Mouse (Mus musculus) limb, embryonic 11.5 days (tissue): ENCODE measurements around the gene Elmo1. TPM values are rescaled to one million over a fixed set of nuclear protein-coding genes. Genes with fewer than 3 reads are reported as not detected.

Source experiments
- ATAC-seq: fragments of 200-750 bp; cut with Nextera tagmentation; 2 replicates; pipeline ENCODE4 v1.8.0; 2017; ENCODE audit warnings: low read depth; ENCODE audit not compliant: insufficient number of reproducible peaks, low FRiP score, low TSS enrichment
- DNase-seq: peaks from one replicate; pipeline ENCODE4 v3.0.0-alpha.2; 2015; ENCODE audit warnings: low spot score
- H3K27ac ChIP-seq: fragments of 300-500 bp; sonication (generic); replicated peaks from 2 replicates; pipeline ENCODE4 v1.5.1; 2014; ENCODE audit warnings: low read depth, mild to moderate bottlenecking, low read length
- H3K27me3 ChIP-seq: fragments of 300-500 bp; sonication (generic); 2 replicates; pipeline ENCODE4 v1.6.1; 2014; ENCODE audit warnings: mild to moderate bottlenecking, low read length, mixed read lengths; ENCODE audit not compliant: control insufficient read depth, insufficient read depth
- H3K36me3 ChIP-seq: fragments of 300-500 bp; sonication (generic); 2 replicates; pipeline ENCODE4 v1.6.1; 2014; ENCODE audit warnings: mild to moderate bottlenecking, low read length, moderate library complexity, mixed read lengths; ENCODE audit not compliant: control insufficient read depth, insufficient read depth
- H3K4me1 ChIP-seq: fragments of 300-500 bp; sonication (generic); 2 replicates; pipeline ENCODE4 v1.6.1; 2014; ENCODE audit warnings: low read length, mixed read lengths; ENCODE audit not compliant: control insufficient read depth, insufficient read depth
- H3K4me2 ChIP-seq: fragments of 300-500 bp; sonication (generic); 2 replicates; pipeline ENCODE4 v1.6.1; 2014; ENCODE audit warnings: low read depth, mild to moderate bottlenecking, moderate library complexity; ENCODE audit not compliant: severe bottlenecking
- H3K4me3 ChIP-seq: fragments of 300-500 bp; sonication (generic); 2 replicates; pipeline ENCODE4 v1.5.1; 2014; ENCODE audit warnings: low read depth, low read length
- H3K9ac ChIP-seq: fragments of 300-500 bp; sonication (generic); 2 replicates; pipeline ENCODE4 v1.6.1; 2014; ENCODE audit warnings: mild to moderate bottlenecking, low read length
- H3K9me3 ChIP-seq: fragments of 300-500 bp; sonication (generic); 2 replicates; pipeline ENCODE4 v1.6.1; 2016; ENCODE audit warnings: low read length; ENCODE audit not compliant: control insufficient read depth
- WGBS: fragments of 180-500 bp; shearing (Covaris S2); extraction: QIAGEN DNeasy Blood & Tissue Kit; methylation state at CpG from one replicate; pipeline ENCODE4 v1.1.7; 2014; 5-methylcytosine and 5-hydroxymethylcytosine counted together
- polyA plus RNA-seq: library from polyadenylated mRNA; unstranded; fragments of >200 nt; fragmentation: Nextera tagmentation; extraction: Ambion mirVana; gene quantifications from 2 replicates; pipeline ENCODE4 v1.2.1, GENCODE M21; 2014

Elmo1 gene
- polyA plus RNA-seq, 1 experiment from 2014 or later, result 9.6 TPM

GRCm38 (mm10) chr13:20098594-20098965, 8.2 kb downstream of the Elmo1 start:
- Histone ChIP-seq H3K27ac (no peak overlapping the region), H3K9ac (no peak overlapping the region), H3K9me3 (no peaks in the 10 kb centered on the region), H3K36me3 (no peaks in the 10 kb centered on the region), H3K27me3 (no peaks in the 10 kb centered on the region), H3K4me2 (no peak overlapping the region), H3K4me3 (no peak overlapping the region), H3K4me1 (no peaks in the 10 kb centered on the region)
- ATAC-seq (no peak), DNase-seq (no peak)
- WGBS, result 91% methylated on average over 3 of the region's 3 CpGs

- no peaks in the 10 kb centered on the region for H3K27me3 ChIP-seq
- WGBS, result 17% methylated on average over 4 of the region's 4 CpGs
- no peak overlapping the region for H3K4me2 ChIP-seq
- no peaks in the 10 kb centered on the region for H3K36me3 ChIP-seq
- no peak overlapping the region for H3K4me3 ChIP-seq
- ATAC-seq, result no peak
- H3K4me1 ChIP-seq, result no peaks in the 10 kb centered on the region
- no peak overlapping the region for H3K9ac ChIP-seq
- H3K27ac ChIP-seq, result no peak overlapping the region
- no peak for DNase-seq
- H3K9me3 ChIP-seq, result no peaks in the 10 kb centered on the region
Measured at GRCm38 (mm10) chr13:20099546-20099945, 9.2 kb downstream of the Elmo1 start.

GRCm38 (mm10) chr13:20100357-20100756, 10.0 kb downstream of the Elmo1 start:
- H3K4me2 ChIP-seq, result no peak overlapping the region
- WGBS, result 72% methylated on average over 3 of the region's 3 CpGs
- DNase-seq, result no peak

GRCm38 (mm10) chr13:20101691-20102090, 11.3 kb downstream of the Elmo1 start:
- no peak for ATAC-seq
- 56% methylated on average over 5 of the region's 5 CpGs for whole genome bisulfite sequencing
- no peaks in the 10 kb centered on the region for H3K27me3 ChIP-seq

More at GRCm38 (mm10) chr13:20100357-20100756, 10.0 kb downstream of the Elmo1 start:
- H3K9ac ChIP-seq, result no peak overlapping the region
- no peaks in the 10 kb centered on the region for H3K36me3 ChIP-seq
- ATAC-seq, result no peak
- H3K4me3 ChIP-seq, result no peak overlapping the region
- no peaks in the 10 kb centered on the region for H3K4me1 ChIP-seq
- no peaks in the 10 kb centered on the region for H3K27me3 ChIP-seq
- H3K9me3 ChIP-seq, result no peaks in the 10 kb centered on the region
- H3K27ac ChIP-seq, result no peak overlapping the region

GRCm38 (mm10) chr13:20104791-20105190, 14.4 kb downstream of the Elmo1 start:
- H3K27me3 ChIP-seq, result no peaks in the 10 kb centered on the region
- no peak overlapping the region for H3K4me2 ChIP-seq
- ATAC-seq (no peak), DNase-seq (no peak)
- H3K9ac ChIP-seq, result no peak overlapping the region
- no peaks in the 10 kb centered on the region for H3K9me3 ChIP-seq
- H3K4me1 ChIP-seq, result no peaks in the 10 kb centered on the region
- H3K27ac ChIP-seq, result no peak overlapping the region
- H3K36me3 ChIP-seq, result no peaks in the 10 kb centered on the region
- WGBS, result 67% methylated on average over 2 of the region's 2 CpGs
- H3K4me3 ChIP-seq, result no peak overlapping the region

More at GRCm38 (mm10) chr13:20101691-20102090, 11.3 kb downstream of the Elmo1 start:
- H3K4me3 ChIP-seq, result no peak overlapping the region
- H3K27ac ChIP-seq, result no peak overlapping the region
- H3K4me2 ChIP-seq, result no peak overlapping the region
- no peaks in the 10 kb centered on the region for H3K36me3 ChIP-seq
- DNase-seq, result no peak
- no peaks in the 10 kb centered on the region for H3K4me1 ChIP-seq
- H3K9me3 ChIP-seq, result no peaks in the 10 kb centered on the region
- no peak overlapping the region for H3K9ac ChIP-seq

GRCm38 (mm10) chr13:20105996-20106395, 15.6 kb downstream of the Elmo1 start:
- DNase-seq, result no peak
- Histone ChIP-seq H3K36me3 (no peaks in the 10 kb centered on the region), H3K4me1 (no peaks in the 10 kb centered on the region), H3K27me3 (no peaks in the 10 kb centered on the region), H3K9me3 (no peaks in the 10 kb centered on the region), H3K4me3 (no peak overlapping the region), H3K9ac (no peak overlapping the region), H3K27ac (no peak overlapping the region), H3K4me2 (no peak overlapping the region)
- no peak for ATAC-seq
- WGBS, result 96% methylated on average over 2 of the region's 2 CpGs

- 96% methylated on average over 5 of the region's 5 CpGs for WGBS
- Histone ChIP-seq H3K4me3 (no peak overlapping the region), H3K27me3 (no peaks in the 10 kb centered on the region), H3K4me2 (no peak overlapping the region), H3K9ac (no peak overlapping the region), H3K9me3 (no peaks in the 10 kb centered on the region), H3K27ac (no peak overlapping the region), H3K36me3 (no peaks in the 10 kb centered on the region), H3K4me1 (no peaks in the 10 kb centered on the region)
- DNase-seq, result no peak
- no peak for ATAC-seq
Measured at GRCm38 (mm10) chr13:20107953-20108498, 17.6 kb downstream of the Elmo1 start.

GRCm38 (mm10) chr13:20108956-20109355, 18.6 kb downstream of the Elmo1 start:
- Histone ChIP-seq H3K4me2 (no peak overlapping the region), H3K27me3 (no peaks in the 10 kb centered on the region), H3K9ac (no peak overlapping the region), H3K9me3 (no peaks in the 10 kb centered on the region), H3K36me3 (no peaks in the 10 kb centered on the region), H3K4me3 (no peak overlapping the region), H3K4me1 (no peaks in the 10 kb centered on the region), H3K27ac (no peak overlapping the region)
- DNase-seq (no peak), ATAC-seq (no peak)
- WGBS, result 44% methylated on average over 10 of the region's 10 CpGs

GRCm38 (mm10) chr13:20109446-20109845, 19.1 kb downstream of the Elmo1 start:
- H3K4me2 ChIP-seq, result no peak overlapping the region
- no peaks in the 10 kb centered on the region for H3K36me3 ChIP-seq
- H3K9me3 ChIP-seq, result no peaks in the 10 kb centered on the region
- DNase-seq (no peak), ATAC-seq (no peak)
- H3K27me3 ChIP-seq, result no peaks in the 10 kb centered on the region
- H3K9ac ChIP-seq, result no peak overlapping the region
- H3K27ac ChIP-seq, result no peak overlapping the region
- H3K4me3 ChIP-seq, result no peak overlapping the region
- WGBS, result 25% methylated on average over 2 of the region's 2 CpGs
- H3K4me1 ChIP-seq, result no peaks in the 10 kb centered on the region
